In genomic region chr2:106772643-106773042, GRCm38 (mm10) we compare ENCODE assay signal across 23 mouse cellular contexts.
"Had no signal": no experiment of that assay in that cellular context is flagged by ENCODE, and none has a peak within 500 bp of the region (broad histone marks: within the 10 kb centered on the region; RNA-seq: fewer than 3 reads in every experiment).

No protein-coding gene starts in this region.

- H3K9ac ChIP-seq: kidney, embryonic 15.5 days; limb, embryonic 13.5 days; liver, embryonic 12.5 days; liver, embryonic 15.5 days; lung, embryonic 15.5 days; midbrain, embryonic 15.5 days; neural tube, embryonic 13.5 days; stomach, embryonic 15.5 days had no signal

- DNase-seq: kidney, adult 8-10 months; kidney, postnatal 10 days; kidney, postnatal 36 days; liver; lung, adult 18-20 months; lung, postnatal 10 days; lung, postnatal 36 days; retina, postnatal 1 day; right cerebral cortex, postnatal 25 days; spleen, adult 18-20 months; thymus, postnatal 25 days had no signal

- H3K27ac ChIP-seq: kidney, embryonic 15.5 days; limb, embryonic 10.5 days; limb, embryonic 13.5 days; liver, embryonic 12.5 days; liver, embryonic 15.5 days; lung, embryonic 15.5 days; midbrain, embryonic 15.5 days; stomach, embryonic 15.5 days had no signal

- H3K4me2 ChIP-seq: kidney, embryonic 15.5 days; limb, embryonic 13.5 days; liver, embryonic 12.5 days; liver, embryonic 15.5 days; lung, embryonic 15.5 days; midbrain, embryonic 11.5 days; midbrain, embryonic 15.5 days; neural tube, embryonic 13.5 days; stomach, embryonic 15.5 days had no signal

- H3K4me1 ChIP-seq: liver, embryonic 12.5 days; liver, embryonic 15.5 days; lung, embryonic 15.5 days; megakaryocyte, embryonic 14.5 days; stomach, embryonic 15.5 days had no signal

- H3K27me3 ChIP-seq: kidney, embryonic 15.5 days; limb, embryonic 13.5 days; liver, embryonic 12.5 days; liver, embryonic 15.5 days; lung, embryonic 15.5 days; megakaryocyte, embryonic 14.5 days; midbrain, embryonic 15.5 days; neural tube, embryonic 13.5 days; stomach, embryonic 15.5 days had no signal

- ATAC-seq: liver, embryonic 12.5 days; midbrain, embryonic 15.5 days had no signal

- H3K4me3 ChIP-seq: kidney, embryonic 15.5 days; limb, embryonic 10.5 days; limb, embryonic 13.5 days; liver, embryonic 12.5 days; liver, embryonic 15.5 days; lung, embryonic 15.5 days; megakaryocyte, embryonic 14.5 days; midbrain, embryonic 15.5 days; myocyte; neural tube, embryonic 13.5 days; stomach, embryonic 15.5 days had no signal

- H3K36me3 ChIP-seq: kidney, embryonic 15.5 days; liver, embryonic 12.5 days; liver, embryonic 15.5 days; lung, embryonic 15.5 days; midbrain, embryonic 15.5 days; neural tube, embryonic 13.5 days; stomach, embryonic 15.5 days had no signal

- H3K9me3 ChIP-seq: kidney, embryonic 15.5 days; limb, embryonic 10.5 days; limb, embryonic 13.5 days; liver, embryonic 12.5 days; liver, embryonic 15.5 days; lung, embryonic 15.5 days; midbrain, embryonic 15.5 days; neural tube, embryonic 13.5 days; stomach, embryonic 15.5 days had no signal
